Mouse (Mus musculus): ENCODE results near the gene Exph5. TPM values are rescaled to one million over a fixed set of nuclear protein-coding genes. Genes with fewer than 3 reads are reported as not detected.

The Exph5 gene
- polyA plus RNA-seq, 1 experiment from 2014 or later, result 7.2 TPM

- H3K27ac ChIP-seq (ENCODE audit: low read length), result no peak overlapping the region
- no peak overlapping the region for H3K9ac ChIP-seq (replicated peaks; ENCODE audit: low read depth)
- ATAC-seq (peak; percentile 46), DNase-seq (ENCODE audit: low spot score) (peak; percentile 21)
- H3K4me3 ChIP-seq (ENCODE audit: low read depth, low read length), result no peak overlapping the region
- TF ChIP-seq CTCF (IDR thresholded peaks at IDR 0.05) (no peak), EP300 (IDR thresholded peaks at IDR 0.05) (no peak)
- H3K4me1 ChIP-seq (ENCODE audit: insufficient read depth, low read depth, low read length), result no peaks in the 10 kb centered on the region
- no peaks in the 10 kb centered on the region for H3K9me3 ChIP-seq (ENCODE audit: low read length)
- H3K4me2 ChIP-seq (replicated peaks; ENCODE audit: low read depth, low read length), result no peak overlapping the region
- H3K36me3 ChIP-seq (ENCODE audit: insufficient read depth, low read length), result no peaks in the 10 kb centered on the region
- no peaks in the 10 kb centered on the region for H3K27me3 ChIP-seq (replicated peaks; ENCODE audit: insufficient read depth, low read length)
- WGBS, result 32% methylated on average over 9 of the region's 9 CpGs
Observed at GRCm38 (mm10) chr9:53422133-53422896, 120.8 kb downstream of the Exph5 start.

GRCm38 (mm10) chr9:53426726-53427125, 125.3 kb downstream of the Exph5 start:
- no peak for TF ChIP-seq CTCF (IDR thresholded peaks at IDR 0.05)
- no peak for TF ChIP-seq EP300 (IDR thresholded peaks at IDR 0.05)
- H3K27ac ChIP-seq (ENCODE audit: low read length), result no peak overlapping the region
- H3K4me3 ChIP-seq (ENCODE audit: low read depth, low read length), result no peak overlapping the region
- ATAC-seq, result no peak
- no peaks in the 10 kb centered on the region for H3K4me1 ChIP-seq (ENCODE audit: insufficient read depth, low read depth, low read length)
- H3K36me3 ChIP-seq (ENCODE audit: insufficient read depth, low read length), result no peaks in the 10 kb centered on the region
- WGBS, result 79% methylated on average over 3 of the region's 3 CpGs
- DNase-seq (ENCODE audit: low spot score), result no peak
- no peaks in the 10 kb centered on the region for H3K27me3 ChIP-seq (replicated peaks; ENCODE audit: insufficient read depth, low read length)
- no peak overlapping the region for H3K4me2 ChIP-seq (replicated peaks; ENCODE audit: low read depth, low read length)
- no peak overlapping the region for H3K9ac ChIP-seq (replicated peaks; ENCODE audit: low read depth)
- no peaks in the 10 kb centered on the region for H3K9me3 ChIP-seq (ENCODE audit: low read length)

Small RNA genes within 50 kb of the gene (microRNA-seq; reads per million reads assigned to microRNA genes)
- gene Mir130c, result not detected

Other genes with a start within 250 kb of the Exph5 start
- gene Ddx10, start 53.6 kb upstream of the Exph5 start, polyA plus RNA-seq (2015; fragmentation: Nextera tagmentation; extraction: Ambion mirVana), result 14.2 and 16.5 TPM in 2 replicates
- 30.2 and 37.3 TPM in 2 replicates for gene Kdelc2, start 82.4 kb downstream of the Exph5 start, polyA plus RNA-seq (2015; fragmentation: Nextera tagmentation; extraction: Ambion mirVana)
- 2.6 and 2.8 TPM in 2 replicates for gene 4930550C14Rik, start 100.7 kb downstream of the Exph5 start, polyA plus RNA-seq (2015; fragmentation: Nextera tagmentation; extraction: Ambion mirVana)
- 3.5 and 4.6 TPM in 2 replicates for gene Atm, start 235.1 kb downstream of the Exph5 start, polyA plus RNA-seq (2015; fragmentation: Nextera tagmentation; extraction: Ambion mirVana)
- 6.8 and 7.9 TPM in 2 replicates for gene Npat, start 235.4 kb downstream of the Exph5 start, polyA plus RNA-seq (2015; fragmentation: Nextera tagmentation; extraction: Ambion mirVana)